Mouse (Mus musculus): ENCODE data around the gene Sppl2a. TPM values are rescaled to one million over a fixed set of nuclear protein-coding genes. Genes with fewer than 3 reads are reported as not detected.
"Not testable (repeated sequence)": the region's sequence is repeated elsewhere in the genome, so short reads cannot be mapped to it uniquely, and the experiment has no call there.

Gene Sppl2a
- total RNA-seq, 1 experiment from 2014 or later = 64.9 TPM

- DNase-seq = no peak
These were observed 38.8 kb downstream of the Sppl2a start for GRCm38 (mm10) chr2:126894245-126894644.

GRCm38 (mm10) chr2:126892316-126892715 lies 40.7 kb downstream of the Sppl2a start:
- DNase-seq = no peak

GRCm38 (mm10) chr2:126891743-126892142 lies 41.3 kb downstream of the Sppl2a start:
- no peak for DNase-seq

- no peak for DNase-seq
These were observed 45.9 kb downstream of the Sppl2a start for GRCm38 (mm10) chr2:126887141-126887540.

- DNase-seq = no peak
These were observed 47.2 kb downstream of the Sppl2a start for GRCm38 (mm10) chr2:126885871-126886270.

- not testable (repeated sequence) for DNase-seq
These were observed 50.3 kb downstream of the Sppl2a start for GRCm38 (mm10) chr2:126882711-126883110.

GRCm38 (mm10) chr2:126877991-126878390 lies 55.0 kb downstream of the Sppl2a start:
- DNase-seq = no peak

GRCm38 (mm10) chr2:126875871-126876796 lies 56.9 kb downstream of the Sppl2a start, which contains the start of gene Trpm7:
Gene Trpm7 (minus strand): TSS chr2:126876230.
- peak; percentile 96 for DNase-seq

- no peak for DNase-seq
These were observed 57.6 kb downstream of the Sppl2a start for GRCm38 (mm10) chr2:126875516-126875835.

- DNase-seq = peak; percentile 19
These were observed 58.1 kb downstream of the Sppl2a start for GRCm38 (mm10) chr2:126874809-126875515.

GRCm38 (mm10) chr2:126866301-126866700 lies 66.7 kb downstream of the Sppl2a start:
- no peak for DNase-seq

- peak; percentile 50 for DNase-seq
These were observed 67.4 kb downstream of the Sppl2a start for GRCm38 (mm10) chr2:126865501-126866199.

- DNase-seq = no peak
These were observed 68.0 kb downstream of the Sppl2a start for GRCm38 (mm10) chr2:126865026-126865425.

- DNase-seq = no peak
These were observed 88.3 kb downstream of the Sppl2a start for GRCm38 (mm10) chr2:126844751-126845150.

Small RNAs within 50 kb of the gene (microRNA-seq; reads per million reads assigned to microRNA genes)
- 0.43 to 0.76 reads per million in 2 experiments for gene Mir3473g

Other genes with a start within 250 kb of the Sppl2a start
- gene Usp8, start 225.9 kb downstream of the Sppl2a start, total RNA-seq (2021) = 65.5 and 69.2 TPM in 2 replicates
- not detected in 2 replicates for gene Usp50, start 149.8 kb downstream of the Sppl2a start, total RNA-seq (2021)
- 48.7 and 51.9 TPM in 2 replicates for gene Trpm7, start 57.0 kb downstream of the Sppl2a start, total RNA-seq (2021)
- gene Ap4e1, start 75.5 kb upstream of the Sppl2a start, total RNA-seq (2021) = 10.5 TPM in 2 replicates
- 33.6 and 33.7 TPM in 2 replicates for gene Blvra, start 137.4 kb upstream of the Sppl2a start, total RNA-seq (2021)
- gene Ncaph, start 200.7 kb upstream of the Sppl2a start, total RNA-seq (2021) = 16.0 TPM in 2 replicates
- 13.8 and 14.4 TPM in 2 replicates for gene Itpripl1, start 210.2 kb upstream of the Sppl2a start, total RNA-seq (2021)